Mouse (Mus musculus): ENCODE measurements around the gene Plek.

DNA sequence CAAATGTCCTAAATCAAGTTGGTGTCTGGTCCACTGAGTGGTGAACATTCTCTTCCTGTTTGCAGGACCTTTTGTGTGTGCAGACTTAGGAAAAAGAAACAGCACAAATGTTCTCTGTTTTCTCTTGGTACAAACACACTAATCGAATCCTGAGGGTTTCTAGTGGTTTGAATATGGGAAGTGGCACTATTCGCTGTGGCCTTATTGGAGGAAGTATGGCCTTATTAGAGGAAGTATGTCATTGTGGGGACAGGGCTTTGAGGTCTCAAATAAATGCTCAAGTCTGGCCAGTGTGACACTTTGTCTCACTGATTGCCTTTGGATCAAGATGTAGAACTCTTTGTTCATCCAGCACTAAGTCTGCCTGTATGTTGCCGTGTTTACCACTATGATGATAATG lies 120.0 kb downstream of the Plek start:
- TF ChIP-seq POLR2A (IDR thresholded peaks at IDR 0.05; ENCODE audit: insufficient read depth, low read length) = no peak
- TF ChIP-seq CTCF (IDR thresholded peaks at IDR 0.05; ENCODE audit: low read depth, low read length) = no peak
